Mouse (Mus musculus) forebrain, embryonic 12.5 days (tissue): Measurements from ENCODE around the gene Pon2. TPM values are rescaled to one million over a fixed set of nuclear protein-coding genes. Genes with fewer than 3 reads are reported as not detected.

Experiments
- ATAC-seq: fragments of 200-750 bp; cut with Nextera tagmentation; 2 replicates; pipeline ENCODE4 v1.8.0; 2017; ENCODE audit warnings: moderate TSS enrichment; ENCODE audit not compliant: low FRiP score
- H3K27ac ChIP-seq: fragments of 300-500 bp; sonication (generic); 2 replicates; pipeline ENCODE4 v1.5.1; 2016; ENCODE audit warnings: mild to moderate bottlenecking
- H3K27me3 ChIP-seq: fragments of 300-500 bp; sonication (generic); 2 replicates; pipeline ENCODE4 v1.6.1; 2016; ENCODE audit warnings: mild to moderate bottlenecking
- H3K36me3 ChIP-seq: fragments of 300-500 bp; sonication (generic); replicated peaks from 2 replicates; pipeline ENCODE4 v1.6.1; 2016; ENCODE audit warnings: mild to moderate bottlenecking
- H3K4me1 ChIP-seq: fragments of 300-500 bp; sonication (generic); 2 replicates; pipeline ENCODE4 v1.6.1; 2016
- H3K4me2 ChIP-seq: fragments of 300-500 bp; sonication (generic); 2 replicates; pipeline ENCODE4 v1.6.1; 2016; ENCODE audit warnings: mild to moderate bottlenecking, moderate library complexity
- H3K4me3 ChIP-seq: fragments of 300-500 bp; sonication (generic); replicated peaks from 2 replicates; pipeline ENCODE4 v1.5.1; 2016; ENCODE audit warnings: mild to moderate bottlenecking
- H3K9ac ChIP-seq: fragments of 300-500 bp; sonication (generic); 2 replicates; pipeline ENCODE4 v1.6.1; 2016; ENCODE audit warnings: mild to moderate bottlenecking
- H3K9me3 ChIP-seq: fragments of 300-500 bp; sonication (generic); 2 replicates; pipeline ENCODE4 v1.6.1; 2016
- WGBS: fragments of 180-500 bp; shearing (Covaris S2); methylation state at CpG from one replicate; pipeline ENCODE4 v1.1.7; 2016; 5-methylcytosine and 5-hydroxymethylcytosine counted together
- polyA plus RNA-seq: library from polyadenylated mRNA; unstranded; fragments of >200 nt; fragmentation: Nextera tagmentation; extraction: Ambion mirVana; gene quantifications from 2 replicates; pipeline ENCODE4 v1.2.1, GENCODE M21; 2016

Pon2 gene
- polyA plus RNA-seq, 1 experiment from 2014 or later, result 33.8 TPM

DNA sequence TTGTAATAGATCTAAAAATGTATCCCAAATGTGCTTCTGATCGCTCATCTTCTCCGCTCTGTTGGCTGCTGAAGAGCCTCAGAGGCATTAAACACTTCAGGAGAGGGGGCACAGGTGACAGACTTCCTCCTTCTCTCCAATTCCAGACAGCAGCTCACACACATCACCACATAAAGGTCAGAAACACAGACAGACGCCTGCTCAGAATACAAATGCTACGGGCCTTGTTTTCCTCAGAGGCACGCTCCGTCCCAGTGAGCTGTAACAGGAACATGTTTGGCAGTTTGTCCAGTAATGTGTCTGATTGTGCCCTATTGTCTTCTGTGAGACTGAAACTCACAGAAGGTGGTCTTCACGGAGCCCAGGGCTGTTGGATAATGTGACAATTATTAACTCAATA lies 15.8 kb downstream of the Pon2 start:
- Histone ChIP-seq H3K9me3 (no peaks in the 10 kb centered on the region), H3K36me3 (no peaks in the 10 kb centered on the region), H3K27ac (no peak overlapping the region), H3K4me3 (no peak overlapping the region), H3K4me1 (peaks cover 12% of the 10 kb centered on the region; the same call in 1 of the 2 replicates), H3K9ac (no peak overlapping the region), H3K4me2 (no peak overlapping the region), H3K27me3 (no peaks in the 10 kb centered on the region)
- no peak for ATAC-seq
- WGBS, result 62% methylated on average over 7 of the region's 7 CpGs

DNA sequence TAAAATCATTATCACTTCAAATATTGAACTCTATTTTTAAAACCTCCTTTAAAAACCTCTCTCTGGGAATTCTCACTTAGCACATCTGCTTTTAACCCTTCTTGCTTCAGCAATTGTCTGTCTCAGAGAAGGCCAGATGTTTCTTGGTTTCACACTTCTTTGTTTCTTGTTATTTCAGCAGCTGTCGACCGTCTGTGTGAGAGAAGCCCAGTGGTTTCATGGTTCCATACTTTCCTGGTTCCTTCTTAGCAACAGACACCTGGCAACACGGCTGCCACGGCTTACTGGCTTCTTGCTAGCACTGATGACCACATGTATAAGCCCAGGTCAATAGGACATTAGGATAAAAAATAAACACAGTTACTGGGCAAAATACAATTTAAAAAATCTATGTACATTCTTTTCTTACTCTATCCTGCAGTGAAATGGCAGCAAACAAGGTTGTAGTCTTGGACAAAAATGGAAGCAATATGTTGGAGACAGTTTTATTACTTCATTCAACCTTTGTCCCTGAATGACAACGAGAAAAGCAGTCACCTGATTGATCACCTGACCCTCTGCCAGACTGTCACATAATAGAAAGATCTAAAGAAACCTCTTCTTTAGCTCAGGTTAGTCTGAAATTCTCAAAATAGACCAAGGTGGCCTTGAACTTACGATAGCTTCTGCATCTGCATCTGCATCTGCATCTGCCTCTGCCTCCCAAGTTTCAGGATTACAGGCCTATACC lies 17.5 kb downstream of the Pon2 start:
- H3K4me3 ChIP-seq, result no peak overlapping the region
- H3K9me3 ChIP-seq, result no peaks in the 10 kb centered on the region
- H3K27me3 ChIP-seq, result no peaks in the 10 kb centered on the region
- H3K4me1 ChIP-seq, result peaks cover 12% of the 10 kb centered on the region; the same call in 1 of the 2 replicates
- H3K9ac ChIP-seq, result no peak overlapping the region
- no peak for ATAC-seq
- peaks cover 6% of the 10 kb centered on the region for H3K36me3 ChIP-seq
- no peak overlapping the region for H3K4me2 ChIP-seq
- H3K27ac ChIP-seq, result no peak overlapping the region
- WGBS, result 78% methylated on average over 6 of the region's 6 CpGs

DNA sequence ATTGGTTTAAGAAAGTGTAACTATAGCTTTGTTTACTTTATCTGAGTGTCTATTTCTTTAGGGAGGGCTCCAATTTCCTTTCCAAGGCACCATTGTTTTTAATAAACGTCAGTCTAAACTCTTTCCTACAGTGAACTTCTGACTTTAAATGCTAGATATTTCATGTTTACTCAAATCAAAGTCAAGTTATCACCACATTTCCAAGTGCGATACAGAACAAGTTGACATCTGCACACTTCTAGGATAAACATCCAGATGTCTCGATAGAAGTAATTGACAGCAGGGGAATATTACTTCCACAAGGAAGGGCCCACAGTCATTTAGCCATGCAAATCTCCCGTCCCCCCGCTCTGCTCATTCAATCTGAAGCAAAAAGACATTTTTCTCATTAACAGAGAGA lies 20.3 kb downstream of the Pon2 start:
- Histone ChIP-seq H3K4me2 (no peak overlapping the region), H3K4me1 (peaks cover 12% of the 10 kb centered on the region; the same call in 1 of the 2 replicates), H3K27ac (no peak overlapping the region), H3K4me3 (no peak overlapping the region), H3K36me3 (peaks cover 9% of the 10 kb centered on the region), H3K27me3 (no peaks in the 10 kb centered on the region), H3K9ac (no peak overlapping the region), H3K9me3 (no peaks in the 10 kb centered on the region)
- WGBS, result 54% methylated on average over 5 of the region's 5 CpGs
- no peak for ATAC-seq

DNA sequence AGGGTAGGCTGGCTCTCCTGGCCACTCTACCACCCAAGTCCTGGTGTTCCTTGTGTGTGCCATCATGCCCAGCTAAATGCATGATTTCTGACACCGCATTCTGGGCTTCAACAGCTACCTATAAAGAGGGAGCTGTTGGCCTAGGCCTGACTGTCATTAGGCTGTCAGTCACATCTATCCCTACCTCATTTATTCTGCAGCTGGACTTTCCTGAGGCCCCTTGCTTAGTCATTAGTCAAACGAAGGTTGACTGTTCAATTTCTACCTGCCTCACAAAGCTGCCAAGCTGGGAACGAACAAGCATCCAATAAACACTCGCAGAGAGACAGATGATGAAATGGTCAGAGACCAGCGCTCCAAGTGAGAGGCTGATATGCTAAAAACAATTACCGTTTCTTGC lies 28.6 kb downstream of the Pon2 start:
- Histone ChIP-seq H3K4me3 (no peak overlapping the region), H3K9ac (no peak overlapping the region), H3K9me3 (no peaks in the 10 kb centered on the region), H3K4me2 (no peak overlapping the region), H3K4me1 (0 out of 2 replicates have a peak, but pooled peaks cover 2% of the 10 kb centered on the region), H3K36me3 (peaks cover 13% of the 10 kb centered on the region), H3K27me3 (no peaks in the 10 kb centered on the region), H3K27ac (no peak overlapping the region)
- whole genome bisulfite sequencing, result 75% methylated on average over 6 of the region's 6 CpGs
- no peak for ATAC-seq

DNA sequence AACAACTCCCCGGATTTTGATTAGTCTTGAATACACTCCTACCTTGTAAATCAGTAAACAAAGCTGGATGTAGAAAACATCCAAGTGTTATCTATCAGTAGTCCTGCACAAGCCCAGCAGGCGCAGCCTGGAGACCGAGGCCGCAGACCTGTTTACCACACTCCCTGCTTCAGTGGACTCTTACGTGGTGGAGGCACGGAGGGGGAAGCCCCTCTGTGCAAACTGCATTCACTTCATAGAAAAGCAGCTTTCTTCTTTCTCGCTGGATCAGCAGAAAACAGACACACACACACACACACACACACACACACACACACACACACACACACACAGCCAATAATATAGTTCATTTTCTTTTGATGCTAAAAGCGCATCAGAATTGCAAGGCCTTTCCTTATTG lies 33.5 kb downstream of the Pon2 start:
- H3K27ac ChIP-seq, result no peak overlapping the region
- 0 out of 2 replicates have a peak, but pooled peaks cover 2% of the 10 kb centered on the region for H3K4me1 ChIP-seq
- ATAC-seq, result no peak
- no peaks in the 10 kb centered on the region for H3K27me3 ChIP-seq
- no peak overlapping the region for H3K4me3 ChIP-seq
- H3K9ac ChIP-seq, result no peak overlapping the region
- H3K4me2 ChIP-seq, result no peak overlapping the region
- H3K9me3 ChIP-seq, result no peaks in the 10 kb centered on the region
- H3K36me3 ChIP-seq, result peaks cover 3% of the 10 kb centered on the region; the same call in 1 of the 2 replicates
- 78% methylated on average over 8 of the region's 8 CpGs for WGBS

DNA sequence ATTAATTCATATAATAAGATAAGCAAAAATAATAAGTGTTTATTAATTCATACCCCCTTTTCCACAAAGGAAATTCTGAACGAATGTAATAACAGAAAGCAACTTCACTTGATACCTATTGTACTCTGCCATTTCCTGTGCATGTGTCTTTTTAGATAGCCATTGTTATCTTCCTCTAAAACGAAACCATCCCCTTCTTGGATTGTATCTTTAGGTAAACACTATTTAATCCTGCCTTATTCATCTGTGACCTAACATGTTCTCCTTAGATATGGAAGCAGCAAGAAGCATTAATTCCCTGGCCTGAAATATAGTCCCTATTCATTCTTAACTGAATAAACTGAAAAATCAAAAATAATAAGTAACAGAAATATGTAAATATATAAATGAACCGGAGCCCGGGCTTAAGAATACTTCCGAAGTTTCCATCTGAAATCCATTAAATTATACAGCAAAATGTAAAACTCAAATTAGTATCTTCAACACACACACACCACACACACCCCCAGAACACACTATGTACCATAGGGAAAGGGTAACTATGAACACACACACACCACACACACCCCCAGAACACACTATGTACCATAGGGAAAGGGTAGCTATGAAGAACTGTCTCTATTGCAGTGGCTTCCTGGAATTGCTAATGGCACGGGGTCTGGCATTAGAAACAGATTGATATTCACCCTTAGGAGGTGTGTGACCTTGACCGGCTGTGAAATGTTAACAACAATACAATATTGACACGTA lies 34.8 kb downstream of the Pon2 start:
- 0 out of 2 replicates have a peak, but pooled peaks cover 2% of the 10 kb centered on the region for H3K4me1 ChIP-seq
- H3K27me3 ChIP-seq, result no peaks in the 10 kb centered on the region
- no peak for ATAC-seq
- H3K4me3 ChIP-seq, result no peak overlapping the region
- no peaks in the 10 kb centered on the region for H3K9me3 ChIP-seq
- 79% methylated on average over 8 of the region's 8 CpGs for WGBS
- no peak overlapping the region for H3K9ac ChIP-seq
- H3K4me2 ChIP-seq, result no peak overlapping the region
- no peak overlapping the region for H3K27ac ChIP-seq
- H3K36me3 ChIP-seq, result no peaks in the 10 kb centered on the region

DNA sequence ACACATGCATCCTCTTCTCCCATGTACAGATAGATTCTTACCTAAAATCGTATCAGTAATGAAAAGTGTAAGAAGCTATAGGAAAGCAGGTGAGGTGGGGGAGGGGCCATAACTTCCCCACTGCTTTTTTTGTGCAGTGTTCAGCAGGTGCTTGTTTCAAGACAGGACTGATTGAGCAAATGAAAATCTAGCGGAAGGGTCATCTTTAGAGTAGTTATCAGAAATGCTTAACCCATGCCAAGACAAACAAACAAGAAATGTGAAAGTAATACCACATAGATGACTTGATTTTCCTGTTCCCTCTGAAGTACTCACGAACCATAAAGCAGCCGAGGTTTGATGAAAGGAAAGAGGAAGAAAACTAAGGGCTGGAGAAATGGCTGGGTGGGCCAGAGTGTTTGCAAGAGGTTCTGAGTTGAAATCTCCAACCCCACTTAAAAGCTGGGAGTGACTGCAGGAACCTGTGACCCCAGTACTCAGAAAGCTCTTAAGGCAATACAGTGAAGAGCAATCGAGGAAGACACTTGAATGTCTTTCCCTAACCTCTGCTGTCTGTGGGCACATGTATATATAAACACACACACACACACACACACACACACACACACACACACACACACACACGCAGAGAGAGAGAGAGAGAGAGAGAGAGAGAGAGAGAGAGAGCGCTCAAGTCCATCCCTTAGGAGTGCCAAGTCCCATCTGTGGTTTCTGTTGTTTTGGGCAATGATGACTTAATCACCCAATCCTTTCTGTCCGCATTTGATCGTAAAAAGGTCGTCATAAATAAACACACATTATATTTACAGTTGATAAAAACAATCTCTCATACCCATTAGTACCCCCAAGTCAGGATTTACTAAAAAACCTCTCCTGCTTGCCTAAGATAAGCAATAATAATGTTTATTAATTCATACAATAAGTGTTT lies 35.7 kb downstream of the Pon2 start:
- Histone ChIP-seq H3K27me3 (no peaks in the 10 kb centered on the region), H3K36me3 (no peaks in the 10 kb centered on the region), H3K9ac (no peak overlapping the region), H3K4me3 (no peak overlapping the region), H3K27ac (no peak overlapping the region), H3K4me2 (no peak overlapping the region), H3K9me3 (no peaks in the 10 kb centered on the region), H3K4me1 (0 out of 2 replicates have a peak, but pooled peaks cover 2% of the 10 kb centered on the region)
- no peak for ATAC-seq
- WGBS, result 88% methylated on average over 9 of the region's 10 CpGs

DNA sequence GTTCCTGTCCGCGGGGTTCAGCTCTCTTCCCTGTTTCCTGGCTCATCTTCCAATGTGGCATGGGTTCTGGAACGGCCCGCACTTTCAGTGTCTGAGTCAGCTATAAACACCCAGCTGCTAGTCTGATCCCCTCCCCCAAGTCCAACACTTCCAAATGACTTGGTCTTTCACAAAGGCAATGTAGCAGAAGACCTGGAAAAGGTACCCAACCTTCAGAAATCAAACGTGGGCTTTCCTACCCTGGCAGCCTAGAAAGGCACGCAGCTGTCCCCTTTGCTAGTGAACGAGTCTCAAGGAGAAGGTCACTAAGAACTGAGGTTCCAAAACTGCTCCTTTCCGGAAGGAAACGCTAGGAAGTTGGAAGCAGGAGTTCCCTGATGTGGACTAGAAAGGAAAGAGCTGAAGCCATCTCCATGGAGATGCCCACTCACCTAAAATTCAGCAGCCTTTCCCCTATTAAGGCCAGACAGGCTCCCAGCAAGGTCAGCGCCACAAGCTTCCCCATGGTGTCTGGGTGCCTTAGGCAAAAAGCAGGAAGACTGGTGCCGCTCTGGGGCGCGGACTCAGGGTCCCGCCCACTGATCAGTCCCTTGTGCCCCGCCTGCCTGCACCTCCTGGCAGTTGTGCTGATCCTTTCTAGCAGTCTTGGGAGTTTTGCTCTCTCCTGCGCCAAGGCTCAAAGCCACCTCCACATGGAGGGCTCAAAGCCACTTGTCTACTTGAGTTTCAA lies 42.4 kb downstream of the Pon2 start, which contains the start of gene Pon3:
Gene Pon3 (minus strand): TSS at position 565 of the 730 bp plus-strand sequence.
- Histone ChIP-seq H3K27me3 (no peaks in the 10 kb centered on the region), H3K4me3 (peak within 1 kb of the TSS; percentile 24), H3K9me3 (no peaks in the 10 kb centered on the region), H3K36me3 (no peaks in the 10 kb centered on the region), H3K9ac (no peak within 1 kb of the TSS), H3K4me2 (peak within 1 kb of the TSS; percentile 47), H3K4me1 (peaks cover 8% of the 10 kb centered on the region), H3K27ac (no peak within 1 kb of the TSS)
- ATAC-seq, result peak; percentile 76
- 16% methylated on average over 16 of the region's 16 CpGs for WGBS

DNA sequence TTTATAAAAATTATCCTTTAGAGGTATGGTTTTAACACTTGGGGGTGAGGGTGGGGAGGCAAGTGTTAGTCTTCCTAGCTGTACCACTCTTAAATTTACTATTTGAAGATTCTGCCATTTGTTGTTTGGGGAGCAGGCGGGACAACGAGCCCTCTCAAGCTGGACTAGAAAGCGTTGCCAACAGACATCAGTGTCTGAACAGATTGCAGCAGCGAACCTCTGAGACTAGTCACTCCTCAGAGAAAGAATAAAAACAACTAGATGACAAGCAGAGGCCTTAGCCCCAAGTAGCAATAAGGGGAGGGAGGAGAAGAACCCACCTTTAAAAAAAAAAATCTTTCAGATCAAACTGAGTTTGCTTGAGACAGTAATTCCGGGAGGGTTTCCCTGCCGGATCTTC lies 43.0 kb downstream of the Pon2 start:
- no peaks in the 10 kb centered on the region for H3K9me3 ChIP-seq
- 0 out of 2 replicates have a peak overlapping the region, but pooled peaks have one; percentile 47 for H3K4me2 ChIP-seq
- H3K27ac ChIP-seq, result no peak overlapping the region
- ATAC-seq, result no peak
- WGBS, result 76% methylated on average over 6 of the region's 6 CpGs
- H3K36me3 ChIP-seq, result no peaks in the 10 kb centered on the region
- H3K4me3 ChIP-seq, result no peak overlapping the region
- H3K4me1 ChIP-seq, result peaks cover 8% of the 10 kb centered on the region
- H3K27me3 ChIP-seq, result no peaks in the 10 kb centered on the region
- no peak overlapping the region for H3K9ac ChIP-seq

DNA sequence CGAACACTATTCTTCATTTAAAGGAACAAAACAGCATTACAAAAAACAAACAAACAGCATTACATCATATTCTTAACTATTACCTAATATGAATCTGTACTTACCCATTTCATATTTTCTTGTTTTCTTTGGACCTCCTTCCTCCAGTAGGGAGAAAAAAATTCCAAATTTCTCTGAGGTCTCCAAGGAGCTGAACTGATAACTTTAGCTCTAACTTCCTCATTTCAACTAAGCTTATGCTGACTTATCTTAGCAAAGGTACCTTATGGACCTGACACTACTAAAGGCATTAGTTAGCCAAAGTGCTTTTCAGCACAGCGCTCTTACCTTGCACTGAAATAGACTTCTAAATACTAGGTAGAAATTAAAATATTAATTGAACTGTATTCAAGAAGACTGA lies 43.4 kb downstream of the Pon2 start:
- Histone ChIP-seq H3K9me3 (no peaks in the 10 kb centered on the region), H3K36me3 (no peaks in the 10 kb centered on the region), H3K4me3 (no peak overlapping the region), H3K27me3 (no peaks in the 10 kb centered on the region), H3K9ac (no peak overlapping the region), H3K27ac (no peak overlapping the region), H3K4me2 (no peak overlapping the region), H3K4me1 (peaks cover 8% of the 10 kb centered on the region)
- WGBS, result 93% methylated on average over 2 of the region's 2 CpGs
- no peak for ATAC-seq

DNA sequence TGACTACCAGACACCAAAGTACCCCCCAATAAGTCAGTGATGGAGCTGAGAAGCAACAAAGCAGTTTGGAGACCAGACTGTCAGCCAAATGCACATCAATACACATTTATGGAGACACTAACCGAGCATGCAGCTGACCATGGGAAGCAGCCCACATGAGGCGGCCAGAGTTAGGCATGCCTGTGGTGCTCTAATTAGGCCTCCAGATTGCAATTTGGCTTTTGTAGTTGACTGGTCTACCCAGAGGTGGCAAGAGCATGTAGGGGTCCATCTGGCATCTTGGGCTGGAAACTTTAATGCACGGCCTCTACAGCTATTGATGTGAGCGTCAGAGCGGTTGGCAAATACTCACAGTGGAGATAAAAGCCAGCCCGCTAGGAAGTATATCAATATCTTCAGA lies 52.3 kb downstream of the Pon2 start:
- Histone ChIP-seq H3K4me1 (no peaks in the 10 kb centered on the region), H3K27me3 (no peaks in the 10 kb centered on the region), H3K9me3 (no peaks in the 10 kb centered on the region), H3K4me2 (no peak overlapping the region), H3K36me3 (no peaks in the 10 kb centered on the region), H3K4me3 (no peak overlapping the region), H3K9ac (no peak overlapping the region), H3K27ac (no peak overlapping the region)
- ATAC-seq, result no peak
- 91% methylated on average over 6 of the region's 6 CpGs for WGBS
